Mouse (Mus musculus) fibroblast of lung, adult 2 months (primary cell): Measurements from ENCODE around the gene Tex2.

ENCODE experiments used
- DNase-seq: peaks from one replicate; pipeline ENCODE4 v3.0.0-alpha.2; 2011; ENCODE audit warnings: low read depth

Tex2 gene

DNA sequence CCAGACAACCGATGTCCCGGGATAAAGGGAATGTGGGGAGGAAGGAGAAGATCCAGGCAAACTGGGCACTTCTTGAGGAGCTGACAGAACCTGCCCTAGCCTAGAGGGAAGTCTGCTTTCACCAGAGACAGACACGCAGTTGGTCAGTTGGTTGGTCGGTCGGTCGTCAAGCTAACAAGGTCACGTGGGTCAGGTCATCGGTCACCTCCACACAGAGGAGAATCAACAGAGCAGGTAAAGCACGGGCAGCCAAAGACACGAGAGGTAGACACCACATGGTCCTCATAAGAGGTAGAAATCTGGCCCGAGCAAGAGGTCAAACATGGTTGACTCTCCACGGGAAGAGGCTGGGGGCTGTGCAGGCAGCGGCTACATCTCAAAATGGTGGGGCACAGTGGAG lies 70.2 kb downstream of the Tex2 start:
- DNase-seq, result no peak

- no peak for DNase-seq
These were observed 70.8 kb downstream of the Tex2 start for GRCm38 (mm10) chr11:106542385-106542784.

- no peak for DNase-seq
These were observed 72.5 kb downstream of the Tex2 start for GRCm38 (mm10) chr11:106540506-106541268.

DNA sequence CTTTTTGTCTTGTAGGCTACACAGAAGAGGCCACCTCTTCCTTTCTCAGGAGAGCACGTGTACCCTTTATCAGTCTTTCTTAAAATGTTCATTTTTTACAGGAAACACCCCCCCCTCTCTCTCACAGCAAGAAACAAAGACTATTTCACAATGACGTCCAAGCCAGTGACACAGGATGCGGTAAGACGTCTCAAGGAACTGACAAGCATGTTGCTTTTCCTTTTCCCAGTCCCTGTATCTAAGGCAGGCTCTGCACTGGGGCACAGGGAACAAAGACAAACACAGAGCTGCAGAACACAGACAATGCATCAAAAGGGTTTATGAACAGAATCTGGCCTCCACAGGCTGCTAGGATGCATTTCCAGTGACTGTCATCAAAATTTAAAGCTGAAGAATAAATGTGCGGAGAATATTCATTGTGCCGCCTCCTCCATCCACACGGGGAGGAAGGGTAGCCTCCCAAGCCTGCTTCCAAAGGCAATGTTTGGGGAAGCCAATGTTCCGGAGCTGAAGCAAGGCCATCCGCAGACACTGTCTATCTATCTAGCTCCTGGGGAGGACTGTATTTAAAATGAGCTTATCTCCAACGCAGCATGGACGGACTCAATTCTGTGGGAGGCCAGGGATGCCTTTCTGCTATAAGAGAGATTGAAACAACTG lies 76.8 kb downstream of the Tex2 start:
- DNase-seq, result no peak

DNA sequence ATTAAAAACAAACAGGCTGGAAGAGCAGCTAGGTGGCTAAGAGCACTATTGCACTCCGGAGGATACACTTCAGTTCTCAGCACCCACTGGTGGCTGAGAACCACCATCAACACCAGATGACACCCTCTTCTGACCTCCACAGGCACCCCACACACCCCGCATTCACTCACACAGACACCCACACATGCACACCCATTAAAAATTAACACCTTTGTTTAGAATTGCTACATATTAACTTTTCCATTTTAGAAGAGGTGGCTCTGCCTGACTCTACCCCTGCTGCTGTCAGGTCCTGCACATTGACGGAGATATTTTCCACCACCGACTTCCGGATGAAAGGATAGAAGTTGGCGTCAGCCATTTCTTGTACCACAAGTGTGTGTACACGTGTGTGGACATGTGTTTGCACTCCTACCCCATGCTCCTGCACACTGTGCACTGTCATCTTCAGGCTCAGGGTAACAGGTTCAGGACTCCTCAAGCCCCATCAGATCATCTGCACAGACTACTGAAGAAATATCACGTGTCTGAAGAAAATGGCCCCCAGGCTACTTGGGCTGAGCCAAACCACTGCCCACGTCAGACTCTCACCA lies 77.5 kb downstream of the Tex2 start:
- DNase-seq, result no peak

- DNase-seq, result no peak
These were observed 80.9 kb downstream of the Tex2 start for GRCm38 (mm10) chr11:106532248-106532790.

DNA sequence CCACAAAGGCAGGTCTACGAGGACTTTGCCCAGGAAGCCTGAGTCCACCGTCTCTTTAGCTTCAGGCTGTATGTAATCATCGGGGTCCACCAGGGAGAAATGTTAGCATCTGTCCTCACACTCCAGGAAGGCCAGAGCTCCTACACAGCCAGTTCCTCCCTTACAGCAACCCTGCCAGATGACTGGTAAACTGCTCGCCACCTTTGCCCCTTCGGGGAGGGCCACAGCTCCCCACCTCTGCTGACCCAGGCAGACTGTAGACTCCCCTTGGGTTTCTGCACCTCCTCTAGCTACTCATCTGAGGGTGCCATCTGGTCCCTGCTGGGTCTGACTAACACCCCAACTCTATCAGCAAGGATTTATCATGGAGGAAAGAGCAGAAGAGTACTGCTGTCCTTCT lies 83.4 kb downstream of the Tex2 start:
- no peak for DNase-seq

DNA sequence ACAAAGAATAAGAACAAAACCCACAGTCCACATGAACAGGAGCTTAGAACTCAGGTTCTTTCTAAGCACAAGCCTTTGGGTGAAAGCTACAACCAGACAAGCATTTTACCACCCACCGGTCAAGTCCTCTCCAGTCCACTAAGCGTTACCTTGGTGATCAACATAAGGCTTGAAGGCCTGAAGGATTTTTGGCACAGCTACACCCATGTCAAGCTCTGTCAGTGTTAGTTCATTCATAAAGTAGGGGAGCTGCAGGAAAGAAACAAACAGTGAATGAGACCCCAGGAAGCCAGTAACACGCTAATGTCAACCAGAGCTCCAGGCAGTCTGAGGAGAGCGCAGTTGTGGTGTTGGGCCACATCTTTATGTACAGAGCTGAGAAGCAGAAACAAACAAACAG lies 84.1 kb downstream of the Tex2 start:
- DNase-seq, result no peak

GRCm38 (mm10) chr11:106527926-106528325 lies 85.3 kb downstream of the Tex2 start:
- DNase-seq, result peak; percentile 38

DNA sequence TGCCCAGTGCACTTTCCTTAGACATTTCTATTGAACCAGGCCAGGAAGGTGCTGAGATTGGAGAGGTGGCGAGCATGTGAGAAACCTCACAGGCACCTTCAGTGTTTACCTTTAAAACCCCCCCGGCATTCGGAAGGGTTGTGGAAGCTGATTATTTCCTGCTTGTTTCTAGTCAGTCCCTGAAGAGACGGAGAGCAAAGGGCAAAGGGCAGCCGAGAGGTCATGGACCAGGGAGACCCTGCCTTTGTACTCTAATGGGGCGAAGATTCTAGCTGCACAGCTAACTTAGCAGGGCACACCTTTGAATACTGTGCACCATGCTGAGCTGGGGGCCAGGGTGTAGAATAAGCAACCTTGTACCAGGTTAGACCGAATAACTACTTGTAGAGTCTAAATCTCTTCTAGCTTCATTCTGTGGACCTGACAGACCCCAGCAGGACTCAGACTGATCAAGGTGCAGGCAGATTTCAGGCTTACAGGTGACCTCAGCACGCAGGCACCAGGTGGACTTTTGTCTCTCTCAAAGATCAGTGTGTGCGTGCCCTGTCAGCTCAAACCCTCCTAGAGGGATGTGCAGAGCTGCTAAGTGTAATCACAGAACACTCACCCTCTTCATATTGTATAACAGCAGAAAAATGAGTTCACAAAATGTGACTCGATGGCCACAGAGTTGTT lies 85.9 kb downstream of the Tex2 start:
- no peak for DNase-seq

- DNase-seq, result no peak
These were observed 90.7 kb downstream of the Tex2 start for GRCm38 (mm10) chr11:106522538-106522937.

- DNase-seq, result no peak
These were observed 91.6 kb downstream of the Tex2 start for GRCm38 (mm10) chr11:106521612-106522011.

DNA sequence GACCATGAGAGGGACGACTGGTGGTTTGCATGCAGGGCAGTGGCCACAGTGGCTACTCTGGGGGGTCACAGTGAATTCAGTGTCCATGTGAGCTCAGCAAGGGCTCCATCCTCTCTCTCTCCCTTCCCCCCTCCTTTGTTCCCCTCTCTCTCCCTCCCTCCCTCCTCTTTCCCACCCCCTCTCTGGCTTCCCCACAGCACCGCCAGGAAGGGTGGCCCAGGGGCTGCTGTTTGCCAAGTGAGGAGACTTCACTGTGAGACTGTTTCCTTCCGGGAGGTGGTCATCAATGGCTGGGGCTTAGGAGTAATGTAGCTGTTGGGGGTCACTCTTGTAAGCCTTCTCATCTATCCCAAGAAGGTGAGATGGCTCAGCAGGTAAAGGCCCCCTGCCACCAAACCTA lies 92.8 kb downstream of the Tex2 start:
- no peak for DNase-seq

DNA sequence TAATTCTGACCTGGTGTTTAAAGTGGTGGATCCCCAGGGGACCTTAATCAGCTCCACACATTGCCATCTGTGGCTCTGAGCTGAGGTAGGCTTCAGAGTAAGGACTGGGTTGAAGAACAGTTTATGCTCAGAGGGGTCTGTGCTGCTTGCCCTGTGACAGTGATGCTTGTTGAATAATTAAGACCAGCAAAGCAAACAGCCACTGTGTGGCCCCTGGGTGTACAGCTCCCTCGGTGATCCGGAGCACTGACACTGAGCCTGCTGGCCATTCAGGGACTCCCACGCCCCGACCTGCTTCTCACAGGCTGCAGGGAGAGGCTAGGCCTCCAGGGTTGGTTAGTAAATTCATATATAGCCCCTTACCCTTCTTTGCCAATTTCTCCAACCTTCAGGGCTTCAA lies 93.7 kb downstream of the Tex2 start:
- no peak for DNase-seq

DNA sequence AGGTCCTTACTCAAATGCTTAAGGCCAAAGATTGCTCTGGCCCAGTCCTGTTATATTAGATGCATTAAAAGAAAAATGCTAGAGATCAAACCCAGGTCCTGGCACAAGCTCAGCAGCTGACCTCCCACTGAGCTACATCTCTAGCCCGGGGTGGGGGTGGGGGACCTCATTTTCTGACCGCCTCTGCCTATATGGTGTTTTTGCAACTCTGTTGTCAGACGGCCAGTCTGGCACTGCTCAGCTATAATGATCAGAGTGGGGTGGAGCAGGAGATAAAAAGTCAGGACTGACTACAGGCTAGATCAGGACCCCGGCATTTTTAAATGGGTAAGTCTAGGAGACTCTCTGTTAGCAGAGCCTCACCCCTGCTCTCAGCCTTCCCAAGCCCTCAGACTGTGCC lies 94.8 kb downstream of the Tex2 start:
- no peak for DNase-seq

DNA sequence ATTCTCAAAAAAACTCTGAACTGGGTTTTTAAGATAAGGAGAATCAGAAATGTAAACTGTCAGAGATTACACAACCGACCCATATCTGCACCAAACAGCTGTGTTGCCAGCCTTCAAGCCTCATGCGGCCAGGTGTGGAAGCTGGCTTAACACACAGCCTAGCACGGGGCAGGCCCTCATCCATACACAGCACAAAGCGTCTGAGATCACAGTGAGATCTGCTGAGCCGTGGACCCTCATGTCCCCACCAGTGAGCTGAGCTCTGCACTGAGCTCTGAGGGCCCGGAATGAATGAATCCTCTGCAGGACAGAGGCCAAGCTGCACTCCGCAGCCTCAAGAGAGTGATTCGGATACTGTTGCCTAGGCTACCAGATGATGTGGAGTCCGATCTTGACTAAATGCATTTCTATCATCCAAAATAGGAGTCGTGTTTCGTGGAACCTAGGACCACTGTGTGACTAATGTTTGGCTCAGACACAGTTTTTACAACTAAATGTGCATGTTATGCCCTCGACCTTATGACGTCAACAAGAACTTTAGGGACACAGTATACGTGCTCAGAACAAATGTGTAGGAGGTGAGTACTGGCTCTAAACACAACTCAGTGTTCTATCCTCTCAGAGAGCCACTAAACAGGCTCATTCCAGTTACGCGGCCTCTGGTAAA lies 98.0 kb downstream of the Tex2 start:
- no peak for DNase-seq

- DNase-seq, result no peak
These were observed 98.8 kb downstream of the Tex2 start for GRCm38 (mm10) chr11:106514446-106514845.

DNA sequence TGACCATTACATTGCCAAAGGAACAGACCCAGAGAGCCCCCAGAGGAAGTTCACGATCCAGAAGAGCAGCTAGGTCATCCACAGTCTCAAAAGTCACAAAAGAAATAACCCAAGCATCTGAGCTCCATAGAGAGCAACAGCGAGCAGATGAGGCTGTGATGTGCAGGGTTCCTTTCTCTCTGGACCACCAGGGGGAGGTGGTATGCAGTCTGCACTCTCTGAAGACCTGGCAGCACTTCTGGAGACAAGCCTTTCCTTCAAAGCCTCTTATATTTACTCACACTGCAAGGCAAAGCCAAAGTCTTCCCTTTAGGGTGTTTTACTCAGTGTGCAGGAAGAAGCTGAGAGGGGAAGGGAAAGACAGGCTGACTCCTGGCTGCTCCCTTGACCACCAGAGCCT lies 100.1 kb downstream of the Tex2 start:
- no peak for DNase-seq

DNA sequence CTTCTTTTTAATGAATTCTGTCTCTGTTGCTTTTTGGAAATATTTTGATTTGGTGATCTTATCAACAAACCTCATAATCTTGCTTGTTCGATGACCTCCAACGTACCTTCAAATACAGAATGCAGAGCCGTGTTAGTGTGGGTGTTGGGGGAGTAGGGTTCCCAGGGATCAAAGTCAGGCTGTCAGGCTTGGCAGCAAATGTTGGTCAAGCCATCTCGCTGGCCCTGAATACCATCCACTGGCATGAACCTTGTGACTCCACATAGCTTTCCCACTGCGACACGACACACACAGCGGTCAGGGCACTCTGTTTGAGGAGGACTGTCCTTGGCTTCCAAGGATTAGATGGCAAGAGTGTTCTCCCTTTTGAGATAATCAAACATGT lies 101.2 kb downstream of the Tex2 start:
- no peak for DNase-seq

- no peak for DNase-seq
These were observed 101.8 kb downstream of the Tex2 start for GRCm38 (mm10) chr11:106511236-106512005.

GRCm38 (mm10) chr11:106507638-106508037 lies 105.6 kb downstream of the Tex2 start:
- no peak for DNase-seq
